Mouse (Mus musculus): ENCODE data around the gene Neurl2. TPM values are rescaled to one million over a fixed set of nuclear protein-coding genes. Genes with fewer than 3 reads are reported as not detected.

The Neurl2 gene
- polyA plus RNA-seq, 1 experiment from 2014 or later: 7.4 TPM

DNA sequence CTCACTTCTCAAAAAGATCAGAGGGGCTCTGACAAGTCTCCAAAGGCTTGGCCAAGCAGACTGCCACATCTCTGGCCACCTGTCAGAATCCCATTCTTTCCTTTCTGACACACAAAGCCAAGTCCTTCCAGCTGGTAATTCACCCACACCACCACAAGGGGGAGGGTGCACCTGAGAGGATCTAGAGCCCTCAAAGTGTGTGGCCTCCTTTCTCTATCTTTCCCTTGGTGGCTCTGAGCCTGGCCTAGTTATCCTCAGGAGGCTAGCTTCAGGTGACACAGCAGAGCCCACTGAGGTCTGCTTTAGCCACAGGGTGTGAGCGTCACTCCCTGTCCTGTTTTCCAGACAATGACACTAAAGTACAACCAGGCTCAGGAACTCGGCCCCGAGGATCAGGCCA lies 40.0 kb downstream of the Neurl2 start:
- no peak for ATAC-seq (ENCODE audit: insufficient number of reproducible peaks, insufficient read depth, low FRiP score, low TSS enrichment)
- H3K4me1 ChIP-seq: no peaks in the 10 kb centered on the region
- peaks cover 49% of the 10 kb centered on the region for H3K36me3 ChIP-seq
- H3K9me3 ChIP-seq: no peaks in the 10 kb centered on the region
- H3K4me3 ChIP-seq: no peak overlapping the region
- WGBS: 89% methylated on average over 3 of the region's 3 CpGs
- H3K27ac ChIP-seq: no peak overlapping the region
- no peak overlapping the region for H3K9ac ChIP-seq
- H3K4me2 ChIP-seq (replicated peaks): no peak overlapping the region
- H3K27me3 ChIP-seq: no peaks in the 10 kb centered on the region

DNA sequence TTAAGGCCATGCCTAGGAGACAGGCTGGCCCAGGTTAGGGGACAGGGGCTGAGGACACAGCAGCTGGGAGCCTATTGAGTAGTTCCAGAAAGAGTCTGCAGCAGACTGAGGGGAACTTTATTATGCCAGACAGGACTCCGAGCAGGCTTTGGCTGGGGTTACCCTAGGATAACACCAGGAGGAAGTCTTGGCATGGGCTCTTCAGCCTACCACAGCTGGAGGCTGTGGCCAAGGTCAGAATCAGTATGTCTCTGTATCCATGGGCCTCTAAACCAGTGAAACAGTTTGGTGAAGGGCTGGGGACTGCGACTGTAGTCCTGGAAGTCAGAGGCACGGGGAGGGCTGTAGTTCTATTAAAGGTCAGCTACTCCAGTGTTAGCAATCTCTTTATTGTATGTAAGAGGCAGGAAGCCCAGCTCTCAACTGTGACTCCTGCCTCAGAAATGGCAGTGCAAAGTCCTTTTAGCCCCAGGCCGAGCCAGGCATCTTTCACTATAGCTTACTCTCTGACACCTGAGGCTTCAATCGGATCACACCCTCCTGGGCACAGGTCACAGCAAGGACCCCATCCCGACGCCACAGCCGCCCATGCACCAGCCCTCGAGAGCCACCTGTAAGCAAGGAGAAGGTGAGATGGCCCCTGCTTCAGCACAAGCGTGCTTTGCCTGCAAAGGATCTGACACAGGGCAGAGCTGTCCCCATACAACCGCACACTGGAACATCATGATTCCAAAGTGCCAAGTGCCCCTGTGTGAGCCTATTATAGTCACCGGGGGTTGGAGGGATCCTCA lies 40.7 kb downstream of the Neurl2 start:
- Histone ChIP-seq H3K27me3 (no peaks in the 10 kb centered on the region), H3K4me3 (no peak overlapping the region), H3K4me2 (replicated peaks) (no peak overlapping the region), H3K9me3 (no peaks in the 10 kb centered on the region), H3K27ac (no peak overlapping the region), H3K4me1 (no peaks in the 10 kb centered on the region), H3K36me3 (peaks cover 44% of the 10 kb centered on the region), H3K9ac (no peak overlapping the region)
- WGBS: 89% methylated on average over 12 of the region's 12 CpGs
- no peak for ATAC-seq (ENCODE audit: insufficient number of reproducible peaks, insufficient read depth, low FRiP score, low TSS enrichment)

DNA sequence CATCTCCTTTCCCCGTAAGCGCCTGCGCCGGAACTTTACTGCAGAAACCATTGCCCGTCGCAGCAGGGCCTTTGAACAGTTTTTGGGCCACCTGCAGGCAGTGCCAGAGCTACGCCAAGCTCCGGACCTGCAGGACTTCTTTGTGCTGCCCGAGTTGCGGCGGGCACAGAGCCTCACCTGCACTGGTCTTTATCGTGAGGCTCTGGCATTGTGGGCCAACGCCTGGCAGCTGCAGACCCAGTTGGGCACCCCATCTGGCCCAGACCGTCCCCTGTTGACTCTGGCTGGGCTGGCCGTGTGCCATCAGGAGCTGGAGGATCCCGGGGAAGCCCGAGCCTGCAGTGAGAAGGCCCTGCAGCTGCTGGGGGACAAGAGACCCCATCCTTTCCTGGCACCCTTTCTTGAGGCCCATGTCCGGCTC lies 41.4 kb downstream of the Neurl2 start:
- peaks cover 44% of the 10 kb centered on the region for H3K36me3 ChIP-seq
- H3K4me1 ChIP-seq: peaks cover 4% of the 10 kb centered on the region; the same call in 1 of the 2 replicates
- no peak for ATAC-seq (ENCODE audit: insufficient number of reproducible peaks, insufficient read depth, low FRiP score, low TSS enrichment)
- no peak overlapping the region for H3K4me3 ChIP-seq
- H3K27ac ChIP-seq: no peak overlapping the region
- 95% methylated on average over 18 of the region's 18 CpGs for WGBS
- no peaks in the 10 kb centered on the region for H3K27me3 ChIP-seq
- H3K9me3 ChIP-seq: no peaks in the 10 kb centered on the region
- no peak overlapping the region for H3K4me2 ChIP-seq (replicated peaks)
- no peak overlapping the region for H3K9ac ChIP-seq

- H3K36me3 ChIP-seq: peaks cover 35% of the 10 kb centered on the region
- 79% methylated on average over 4 of the region's 4 CpGs for WGBS
- no peak overlapping the region for H3K27ac ChIP-seq
- H3K9me3 ChIP-seq: no peaks in the 10 kb centered on the region
- no peak overlapping the region for H3K4me2 ChIP-seq (replicated peaks)
- no peak for ATAC-seq (ENCODE audit: insufficient number of reproducible peaks, insufficient read depth, low FRiP score, low TSS enrichment)
- no peak overlapping the region for H3K4me3 ChIP-seq
- no peaks in the 10 kb centered on the region for H3K27me3 ChIP-seq
- H3K4me1 ChIP-seq: peaks cover 8% of the 10 kb centered on the region; the same call in 1 of the 2 replicates
- H3K9ac ChIP-seq: no peak overlapping the region
Observed at GRCm38 (mm10) chr2:164790451-164790850, 42.8 kb downstream of the Neurl2 start.

DNA sequence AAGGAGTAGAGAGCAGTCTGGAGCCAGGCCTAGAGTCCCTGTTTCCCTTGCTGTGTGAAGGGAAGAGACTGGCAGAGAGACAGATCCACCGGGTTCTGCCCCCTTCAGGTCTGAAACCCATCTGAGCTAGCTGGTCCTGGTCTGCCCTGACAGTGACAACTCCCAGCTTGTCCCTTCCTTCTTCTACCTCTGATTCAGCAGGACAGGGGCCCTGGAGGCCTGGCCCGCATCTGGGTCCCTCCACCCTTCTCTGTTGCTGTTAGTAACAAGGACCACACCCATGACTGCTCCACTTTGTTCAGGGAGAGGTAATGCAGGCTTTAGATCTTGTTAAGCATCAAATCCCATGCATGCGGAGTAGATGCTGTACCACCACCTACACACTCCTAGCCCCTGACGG lies 44.8 kb downstream of the Neurl2 start:
- peaks cover 15% of the 10 kb centered on the region; the same call in 1 of the 2 replicates for H3K4me1 ChIP-seq
- peaks cover 25% of the 10 kb centered on the region for H3K36me3 ChIP-seq
- H3K9ac ChIP-seq: no peak overlapping the region
- H3K27ac ChIP-seq: no peak overlapping the region
- WGBS: 52% methylated on average over 4 of the region's 4 CpGs
- no peaks in the 10 kb centered on the region for H3K9me3 ChIP-seq
- no peak overlapping the region for H3K4me3 ChIP-seq
- no peaks in the 10 kb centered on the region for H3K27me3 ChIP-seq
- no peak overlapping the region for H3K4me2 ChIP-seq (replicated peaks)
- ATAC-seq (ENCODE audit: insufficient number of reproducible peaks, insufficient read depth, low FRiP score, low TSS enrichment): no peak

DNA sequence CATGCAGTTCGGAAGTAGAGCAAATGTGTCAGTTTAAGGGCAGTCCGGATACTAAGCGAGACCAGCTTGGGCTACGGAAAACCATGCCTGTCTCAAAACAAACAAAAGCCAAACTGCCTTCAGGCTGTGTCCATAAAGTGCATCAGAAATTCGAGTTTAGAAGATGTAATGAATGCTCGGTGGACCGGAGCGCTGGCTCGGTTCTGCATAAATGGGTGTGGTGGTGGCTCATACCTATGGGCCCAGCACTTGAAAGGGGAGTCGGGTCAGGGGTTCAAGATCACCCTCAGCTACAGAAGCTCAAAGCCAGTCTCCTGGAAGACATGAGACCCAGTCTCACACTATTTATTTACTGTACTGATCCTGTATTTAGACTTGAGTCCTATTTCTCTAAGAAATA lies 45.5 kb downstream of the Neurl2 start:
- Histone ChIP-seq H3K36me3 (peaks cover 25% of the 10 kb centered on the region), H3K4me1 (peaks cover 15% of the 10 kb centered on the region; the same call in 1 of the 2 replicates), H3K9me3 (no peaks in the 10 kb centered on the region), H3K27me3 (no peaks in the 10 kb centered on the region), H3K4me2 (replicated peaks) (no peak overlapping the region), H3K27ac (no peak overlapping the region), H3K4me3 (no peak overlapping the region), H3K9ac (no peak overlapping the region)
- no peak for ATAC-seq (ENCODE audit: insufficient number of reproducible peaks, insufficient read depth, low FRiP score, low TSS enrichment)
- 75% methylated on average over 10 of the region's 10 CpGs for WGBS

DNA sequence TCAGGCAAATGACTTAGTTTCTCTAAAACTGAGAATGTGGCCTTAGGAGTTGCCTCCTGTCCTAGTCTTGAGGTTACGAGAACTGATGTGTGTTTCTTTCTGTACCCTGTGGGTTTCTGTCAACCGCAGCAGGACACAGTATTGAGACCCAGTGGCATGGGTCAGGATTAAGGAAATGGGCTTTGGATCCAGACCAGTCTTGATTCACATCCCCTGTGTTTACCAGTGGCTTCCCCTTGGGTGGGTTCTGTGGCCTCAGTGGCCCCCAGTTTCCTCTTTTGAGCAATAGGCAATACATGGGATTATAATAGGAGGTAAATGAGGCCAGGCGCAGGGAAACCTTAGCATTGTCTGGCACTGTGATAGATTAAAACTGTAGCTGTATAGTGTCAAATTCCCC lies 46.2 kb downstream of the Neurl2 start:
- Histone ChIP-seq H3K36me3 (peaks cover 18% of the 10 kb centered on the region), H3K4me3 (peak overlapping the region; percentile 57), H3K9me3 (no peaks in the 10 kb centered on the region), H3K27me3 (no peaks in the 10 kb centered on the region), H3K9ac (no peak overlapping the region; the same call in 1 of the 2 replicates), H3K4me2 (replicated peaks) (peak overlapping the region; percentile 64), H3K4me1 (peaks cover 15% of the 10 kb centered on the region; the same call in 1 of the 2 replicates), H3K27ac (no peak overlapping the region)
- no peak for ATAC-seq (ENCODE audit: insufficient number of reproducible peaks, insufficient read depth, low FRiP score, low TSS enrichment)
- WGBS: 79% methylated on average over 3 of the region's 3 CpGs

DNA sequence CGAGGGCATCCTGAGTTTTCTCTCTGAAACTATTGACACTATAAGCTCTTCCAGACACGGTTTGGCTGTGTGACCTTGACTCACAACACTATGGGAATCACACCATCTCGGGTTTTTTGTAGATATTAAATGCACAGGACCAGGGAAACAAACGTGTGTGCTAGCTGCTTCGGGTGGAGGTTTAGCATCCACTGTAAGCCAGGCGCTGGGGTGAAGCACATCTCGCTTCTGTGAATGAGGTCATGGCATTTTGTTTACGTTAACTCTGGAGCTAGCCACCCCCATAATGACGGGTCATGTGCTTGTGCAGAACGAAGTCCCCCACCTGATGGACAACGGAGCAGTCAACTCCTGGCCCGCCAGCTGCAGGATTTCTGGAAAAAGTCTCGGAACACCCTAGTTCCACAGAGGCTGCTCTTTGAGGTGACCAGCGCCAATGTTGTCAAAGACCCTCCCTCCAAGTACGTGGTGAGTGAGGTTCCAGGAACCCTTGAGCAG lies 46.8 kb downstream of the Neurl2 start:
- peaks cover 12% of the 10 kb centered on the region; the same call in 1 of the 2 replicates for H3K36me3 ChIP-seq
- peak overlapping the region; percentile 64 for H3K4me2 ChIP-seq (replicated peaks)
- H3K27ac ChIP-seq: peak overlapping the region; percentile 67
- peaks cover 15% of the 10 kb centered on the region; the same call in 1 of the 2 replicates for H3K4me1 ChIP-seq
- H3K9ac ChIP-seq: peak overlapping the region; percentile 78
- no peak for ATAC-seq (ENCODE audit: insufficient number of reproducible peaks, insufficient read depth, low FRiP score, low TSS enrichment)
- 9% methylated on average over 15 of the region's 15 CpGs for WGBS
- H3K9me3 ChIP-seq: no peaks in the 10 kb centered on the region
- peak overlapping the region; percentile 57 for H3K4me3 ChIP-seq
- H3K27me3 ChIP-seq: no peaks in the 10 kb centered on the region

DNA sequence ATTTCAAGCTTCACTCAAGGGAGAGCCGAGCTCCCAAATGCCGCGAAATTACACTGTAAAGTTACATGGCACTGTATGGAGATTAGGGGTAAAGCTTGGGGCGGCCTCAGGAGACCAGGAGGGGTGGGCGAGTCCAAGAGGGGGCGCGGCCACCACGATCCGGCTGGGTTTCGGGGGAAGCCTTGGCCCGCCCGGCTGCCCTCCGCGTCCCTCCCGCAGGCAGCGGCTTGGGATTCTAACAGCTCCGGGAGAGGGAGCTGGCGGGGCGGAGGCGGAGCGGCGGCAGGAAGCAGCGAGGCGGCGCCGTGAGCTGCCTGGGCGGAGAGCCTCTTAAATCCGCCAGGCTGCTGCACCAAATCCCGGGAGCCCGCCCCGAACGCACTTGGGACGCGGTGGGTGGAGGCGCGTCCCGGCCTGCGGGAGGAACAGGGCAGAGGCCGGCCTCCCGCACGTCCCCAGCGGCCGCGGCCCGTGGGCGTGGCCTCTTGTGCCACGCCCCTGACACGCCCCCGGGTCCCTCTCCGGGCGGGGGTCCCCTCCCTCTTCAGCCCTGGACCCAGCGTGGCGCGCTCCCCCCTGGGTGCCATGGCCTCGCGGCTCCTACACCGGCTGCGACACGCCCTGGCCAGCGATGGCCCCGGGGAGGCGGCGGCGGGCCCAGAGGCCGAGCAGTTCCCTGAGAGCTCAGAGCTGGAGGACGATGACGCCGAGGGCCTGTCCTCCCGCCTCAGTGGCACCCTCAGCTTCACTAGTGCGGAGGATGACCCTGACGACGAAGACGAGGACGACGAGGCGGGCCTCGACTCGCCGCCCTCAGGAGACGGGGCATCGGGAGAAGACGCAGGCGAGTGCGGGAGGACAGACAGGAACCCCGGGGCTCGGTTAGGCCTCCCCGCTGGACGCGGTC lies 47.5 kb downstream of the Neurl2 start, which contains the start of gene Snx21:
Snx21 (plus strand) TSS at position 343 of the 907 bp plus-strand sequence.
- peak; percentile 91 for ATAC-seq (ENCODE audit: insufficient number of reproducible peaks, insufficient read depth, low FRiP score, low TSS enrichment)
- peak within 1 kb of the TSS; percentile 78 for H3K9ac ChIP-seq
- H3K4me3 ChIP-seq: peak within 1 kb of the TSS; percentile 57
- H3K4me1 ChIP-seq: peaks cover 15% of the 10 kb centered on the region; the same call in 1 of the 2 replicates
- H3K4me2 ChIP-seq (replicated peaks): peak within 1 kb of the TSS; percentile 64
- H3K36me3 ChIP-seq: 0 out of 2 replicates have a peak, but pooled peaks cover 5% of the 10 kb centered on the region
- WGBS: under 1% methylated on average over 80 of the region's 89 CpGs
- peak within 1 kb of the TSS; percentile 67 for H3K27ac ChIP-seq
- H3K9me3 ChIP-seq: no peaks in the 10 kb centered on the region
- no peaks in the 10 kb centered on the region for H3K27me3 ChIP-seq

- H3K9ac ChIP-seq: peak overlapping the region; percentile 78
- peak overlapping the region; percentile 64 for H3K4me2 ChIP-seq (replicated peaks)
- H3K4me1 ChIP-seq: peaks cover 15% of the 10 kb centered on the region; the same call in 1 of the 2 replicates
- H3K27ac ChIP-seq: peak overlapping the region; percentile 67
- WGBS: 16% methylated on average over 7 of the region's 7 CpGs
- peak overlapping the region; percentile 57 for H3K4me3 ChIP-seq
- no peak for ATAC-seq (ENCODE audit: insufficient number of reproducible peaks, insufficient read depth, low FRiP score, low TSS enrichment)
- H3K27me3 ChIP-seq: no peaks in the 10 kb centered on the region
- 0 out of 2 replicates have a peak, but pooled peaks cover 4% of the 10 kb centered on the region for H3K36me3 ChIP-seq
- no peaks in the 10 kb centered on the region for H3K9me3 ChIP-seq
Observed at GRCm38 (mm10) chr2:164784869-164785420, 48.3 kb downstream of the Neurl2 start.

Measured in embryonic facial prominence, embryonic 12.5 days (tissue).